Mouse (Mus musculus) embryonic facial prominence, embryonic 11.5 days (tissue): ENCODE results near the gene Igsf9. TPM values are rescaled to one million over a fixed set of nuclear protein-coding genes. Genes with fewer than 3 reads are reported as not detected.

Source experiments
- ATAC-seq: fragments of 200-750 bp; cut with Nextera tagmentation; replicated peaks from 2 replicates; pipeline ENCODE4 v1.8.0; 2017; ENCODE audit warnings: low read depth; ENCODE audit not compliant: insufficient number of reproducible peaks, low FRiP score, low TSS enrichment
- DNase-seq: peaks from one replicate; pipeline ENCODE4 v3.0.0-alpha.2; 2015; ENCODE audit warnings: low spot score
- H3K27ac ChIP-seq: fragments of 300-500 bp; sonication (generic); replicated peaks from 2 replicates; pipeline ENCODE4 v1.5.1; 2014; ENCODE audit warnings: mild to moderate bottlenecking, low read depth, low read length, control low read depth
- H3K27me3 ChIP-seq: fragments of 300-500 bp; sonication (generic); 2 replicates; pipeline ENCODE4 v1.6.1; 2014; ENCODE audit warnings: mild to moderate bottlenecking, low read length, moderate library complexity, mixed read lengths; ENCODE audit not compliant: control insufficient read depth, insufficient read depth
- H3K36me3 ChIP-seq: fragments of 300-500 bp; sonication (generic); replicated peaks from 2 replicates; pipeline ENCODE4 v1.6.1; 2014; ENCODE audit warnings: low read depth, mild to moderate bottlenecking, low read length, moderate library complexity, mixed read lengths; ENCODE audit not compliant: control insufficient read depth, insufficient read depth
- H3K4me1 ChIP-seq: fragments of 300-500 bp; sonication (generic); 2 replicates; pipeline ENCODE4 v1.6.1; 2014; ENCODE audit warnings: low read length, mixed read lengths; ENCODE audit not compliant: control insufficient read depth, insufficient read depth
- H3K4me2 ChIP-seq: fragments of 300-500 bp; sonication (generic); 2 replicates; pipeline ENCODE4 v1.6.1; 2014; ENCODE audit warnings: low read depth, mild to moderate bottlenecking, control low read depth, low read length, moderate library complexity
- H3K4me3 ChIP-seq: fragments of 300-500 bp; sonication (generic); 2 replicates; pipeline ENCODE4 v1.5.1; 2014; ENCODE audit warnings: low read depth, low read length, control low read depth
- H3K9ac ChIP-seq: fragments of 300-500 bp; sonication (generic); replicated peaks from 2 replicates; pipeline ENCODE4 v1.6.1; 2014; ENCODE audit warnings: mild to moderate bottlenecking, control low read depth, low read length
- H3K9me3 ChIP-seq: fragments of 300-500 bp; sonication (generic); replicated peaks from 2 replicates; pipeline ENCODE4 v1.6.1; 2016; ENCODE audit warnings: mild to moderate bottlenecking, low read length, inconsistent platforms, mixed read lengths; ENCODE audit not compliant: control insufficient read depth
- WGBS: fragments of 180-500 bp; shearing (Covaris S2); extraction: QIAGEN DNeasy Blood & Tissue Kit; methylation state at CpG from one replicate; pipeline ENCODE4 v1.1.7; 2014; 5-methylcytosine and 5-hydroxymethylcytosine counted together
- polyA plus RNA-seq: library from polyadenylated mRNA; unstranded; fragments of >200 nt; fragmentation: Nextera tagmentation; extraction: Ambion mirVana; gene quantifications from 2 replicates; pipeline ENCODE4 v1.2.1, GENCODE M21; 2014

Gene Igsf9
- polyA plus RNA-seq, 1 experiment from 2014 or later: 36.8 TPM

GRCm38 (mm10) chr1:172526380-172527081 lies 44.9 kb downstream of the Igsf9 start:
- Histone ChIP-seq H3K27ac (no peak overlapping the region), H3K36me3 (no peaks in the 10 kb centered on the region), H3K4me1 (no peaks in the 10 kb centered on the region), H3K9me3 (no peaks in the 10 kb centered on the region), H3K4me2 (no peak overlapping the region; the same call in 1 of the 2 replicates), H3K27me3 (no peaks in the 10 kb centered on the region), H3K4me3 (no peak overlapping the region), H3K9ac (no peak overlapping the region)
- 75% methylated on average over 23 of the region's 23 CpGs for WGBS
- ATAC-seq (no peak), DNase-seq (no peak)

GRCm38 (mm10) chr1:172527431-172527830 lies 45.8 kb downstream of the Igsf9 start:
- Histone ChIP-seq H3K9me3 (no peaks in the 10 kb centered on the region), H3K4me1 (no peaks in the 10 kb centered on the region), H3K4me2 (no peak overlapping the region), H3K9ac (no peak overlapping the region), H3K4me3 (no peak overlapping the region), H3K36me3 (no peaks in the 10 kb centered on the region), H3K27ac (no peak overlapping the region), H3K27me3 (no peaks in the 10 kb centered on the region)
- no peak for DNase-seq
- 92% methylated on average over 10 of the region's 10 CpGs for WGBS
- ATAC-seq: no peak

GRCm38 (mm10) chr1:172528701-172529100 lies 47.1 kb downstream of the Igsf9 start:
- Histone ChIP-seq H3K27me3 (no peaks in the 10 kb centered on the region), H3K9ac (no peak overlapping the region), H3K4me2 (no peak overlapping the region), H3K36me3 (no peaks in the 10 kb centered on the region), H3K4me3 (no peak overlapping the region), H3K27ac (no peak overlapping the region), H3K4me1 (no peaks in the 10 kb centered on the region), H3K9me3 (no peaks in the 10 kb centered on the region)
- DNase-seq (peak; percentile 90), ATAC-seq (peak; percentile 29; the same call in 1 of the 2 replicates)
- 6% methylated on average over 7 of the region's 7 CpGs for WGBS

GRCm38 (mm10) chr1:172530544-172531220 lies 49.1 kb downstream of the Igsf9 start:
- no peak for DNase-seq

GRCm38 (mm10) chr1:172532551-172532950 lies 51.0 kb downstream of the Igsf9 start:
- H3K9ac ChIP-seq: peak overlapping the region; percentile 51
- no peaks in the 10 kb centered on the region for H3K9me3 ChIP-seq
- DNase-seq (peak; percentile 73), ATAC-seq (peak; percentile 70)
- H3K27me3 ChIP-seq: no peaks in the 10 kb centered on the region
- H3K4me2 ChIP-seq: peak overlapping the region; percentile 27
- 2% methylated on average over 13 of the region's 13 CpGs for WGBS
- no peak overlapping the region for H3K4me3 ChIP-seq
- H3K4me1 ChIP-seq: no peaks in the 10 kb centered on the region
- H3K27ac ChIP-seq: no peak overlapping the region
- no peaks in the 10 kb centered on the region for H3K36me3 ChIP-seq

More at GRCm38 (mm10) chr1:172530544-172531220, 49.1 kb downstream of the Igsf9 start:
- Histone ChIP-seq H3K4me1 (no peaks in the 10 kb centered on the region), H3K4me3 (no peak overlapping the region), H3K27me3 (no peaks in the 10 kb centered on the region), H3K27ac (no peak overlapping the region), H3K4me2 (no peak overlapping the region), H3K9ac (no peak overlapping the region), H3K36me3 (no peaks in the 10 kb centered on the region), H3K9me3 (no peaks in the 10 kb centered on the region)
- 8% methylated on average over 8 of the region's 8 CpGs for WGBS
- peak; percentile 8; the same call in 1 of the 2 replicates for ATAC-seq

- no peak overlapping the region for H3K9ac ChIP-seq
- H3K36me3 ChIP-seq: no peaks in the 10 kb centered on the region
- no peaks in the 10 kb centered on the region for H3K9me3 ChIP-seq
- H3K4me2 ChIP-seq: no peak overlapping the region
- H3K27me3 ChIP-seq: no peaks in the 10 kb centered on the region
- no peaks in the 10 kb centered on the region for H3K4me1 ChIP-seq
- DNase-seq: no peak
- H3K4me3 ChIP-seq: no peak overlapping the region
- WGBS: 84% methylated on average over 16 of the region's 16 CpGs
- no peak overlapping the region for H3K27ac ChIP-seq
- ATAC-seq: no peak
Observed at GRCm38 (mm10) chr1:172535116-172535515, 53.5 kb downstream of the Igsf9 start.

- Histone ChIP-seq H3K9me3 (no peaks in the 10 kb centered on the region), H3K27me3 (no peaks in the 10 kb centered on the region), H3K36me3 (no peaks in the 10 kb centered on the region), H3K4me1 (no peaks in the 10 kb centered on the region), H3K27ac (no peak overlapping the region), H3K4me3 (no peak overlapping the region), H3K4me2 (no peak overlapping the region), H3K9ac (no peak overlapping the region)
- 71% methylated on average over 6 of the region's 6 CpGs for WGBS
- ATAC-seq (no peak), DNase-seq (no peak)
Observed at GRCm38 (mm10) chr1:172539827-172540226, 58.2 kb downstream of the Igsf9 start.

- H3K36me3 ChIP-seq: no peaks in the 10 kb centered on the region
- no peaks in the 10 kb centered on the region for H3K4me1 ChIP-seq
- no peak overlapping the region for H3K27ac ChIP-seq
- H3K4me3 ChIP-seq: no peak overlapping the region
- ATAC-seq (no peak), DNase-seq (no peak)
- H3K9me3 ChIP-seq: no peaks in the 10 kb centered on the region
- H3K9ac ChIP-seq: no peak overlapping the region
- no peaks in the 10 kb centered on the region for H3K27me3 ChIP-seq
- H3K4me2 ChIP-seq: no peak overlapping the region
- WGBS: 47% methylated on average over 11 of the region's 11 CpGs
Observed at GRCm38 (mm10) chr1:172540283-172540820, 58.8 kb downstream of the Igsf9 start.
